Mouse (Mus musculus): ENCODE measurements around the gene Tcf21. TPM values are rescaled to one million over a fixed set of nuclear protein-coding genes. Genes with fewer than 3 reads are reported as not detected.

Gene Tcf21
- polyA plus RNA-seq, 1 experiment = not detected

DNA sequence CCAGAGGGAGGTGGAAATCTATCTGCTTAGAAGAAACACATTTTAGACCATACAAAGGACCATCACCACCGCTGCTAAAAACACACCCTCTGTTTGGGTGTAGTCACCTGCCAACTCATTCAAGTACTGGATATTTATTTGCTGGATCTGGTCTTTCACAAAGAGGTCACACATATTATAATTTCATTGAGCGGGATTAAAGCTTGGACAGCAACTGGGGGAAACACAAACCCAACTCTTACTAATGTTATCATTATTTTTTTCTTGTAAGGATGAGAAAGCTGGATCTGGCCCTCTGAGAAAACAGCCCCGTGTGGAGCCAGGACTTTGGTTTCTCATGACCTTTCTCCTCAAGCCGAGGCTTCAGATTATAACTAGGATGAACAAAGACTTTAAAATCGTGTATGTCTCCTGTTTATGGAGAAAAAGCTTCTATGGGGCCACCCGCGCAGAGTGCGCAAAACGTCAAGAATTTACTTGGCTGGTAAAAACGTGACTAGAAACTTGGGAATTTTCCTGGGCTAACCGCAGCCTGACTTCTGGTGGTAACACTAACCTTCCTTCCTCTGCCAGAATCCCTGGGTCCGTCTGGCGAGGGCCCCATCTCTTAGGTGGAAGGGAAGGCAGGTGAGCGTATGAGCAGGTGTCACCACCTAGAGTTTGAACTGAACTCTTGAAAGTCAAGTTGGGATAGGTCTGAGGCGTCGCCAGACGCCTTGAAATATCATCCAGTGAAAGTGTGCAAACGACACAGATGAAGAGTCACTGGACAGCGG, 4.3 kb downstream of the Tcf21 start:
- TF ChIP-seq MYOG (IDR thresholded peaks at IDR 0.05; ENCODE audit: control insufficient read depth, extremely low read depth, insufficient read length) = no peak
- no peaks in the 10 kb centered on the region for H3K36me3 ChIP-seq (ENCODE audit: control insufficient read depth, insufficient read depth)
- no peaks in the 10 kb centered on the region for H3K79me2 ChIP-seq (ENCODE audit: control insufficient read depth, insufficient read depth)
- H3K4me3 ChIP-seq (ENCODE audit: insufficient read depth, poor library complexity, severe bottlenecking) = no peak overlapping the region
- H3K79me3 ChIP-seq (ENCODE audit: low read depth) = no peaks in the 10 kb centered on the region
- no peak overlapping the region for H3ac ChIP-seq (ENCODE audit: control insufficient read depth, insufficient read length, low read depth)
- H3K27me3 ChIP-seq (ENCODE audit: control insufficient read depth, insufficient read depth, insufficient read length) = peaks cover 50% of the 10 kb centered on the region

DNA sequence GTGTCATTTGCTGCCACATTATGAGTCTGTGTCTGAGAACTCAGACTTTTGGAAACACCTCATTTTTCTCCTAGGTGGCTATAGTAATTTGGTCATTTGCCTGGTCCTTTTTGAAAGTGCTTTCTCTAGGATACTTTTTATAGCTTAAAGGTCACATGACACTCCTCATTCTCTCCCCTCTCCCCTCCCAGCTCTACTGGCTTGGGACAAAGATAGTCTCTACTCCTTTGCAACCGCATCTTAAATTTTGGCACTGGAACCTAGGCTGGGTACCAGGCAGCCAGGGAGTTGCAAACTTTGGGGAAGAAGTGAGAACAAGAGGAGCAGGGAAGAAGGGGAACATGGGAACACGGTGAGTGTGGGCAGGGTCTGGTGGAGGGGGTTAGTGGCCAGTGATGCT, 5.2 kb downstream of the Tcf21 start:
- Histone ChIP-seq H3K36me3 (ENCODE audit: control insufficient read depth, insufficient read depth) (no peaks in the 10 kb centered on the region), H3K79me2 (ENCODE audit: control insufficient read depth, insufficient read depth) (no peaks in the 10 kb centered on the region), H3ac (ENCODE audit: control insufficient read depth, insufficient read length, low read depth) (no peak overlapping the region), H3K79me3 (ENCODE audit: low read depth) (no peaks in the 10 kb centered on the region), H3K27me3 (ENCODE audit: control insufficient read depth, insufficient read depth, insufficient read length) (peaks cover 45% of the 10 kb centered on the region), H3K4me3 (ENCODE audit: insufficient read depth, poor library complexity, severe bottlenecking) (no peak overlapping the region)
- no peak for TF ChIP-seq USF1 (IDR thresholded peaks at IDR 0.05; ENCODE audit: low read depth)
- TF ChIP-seq MAX (IDR thresholded peaks at IDR 0.05) = no peak
- no peak for TF ChIP-seq MYOD1 (IDR thresholded peaks at IDR 0.05; ENCODE audit: control insufficient read depth, insufficient read length, low read depth)
- TF ChIP-seq FOSL1 (IDR thresholded peaks at IDR 0.05; ENCODE audit: insufficient read depth, low read length, poor library complexity, severe bottlenecking) = no peak
- no peak for TF ChIP-seq MYOG (IDR thresholded peaks at IDR 0.05; ENCODE audit: control insufficient read depth, extremely low read depth, insufficient read length)
- no peak for TF ChIP-seq CTCF (IDR thresholded peaks at IDR 0.05; ENCODE audit: control insufficient read depth, insufficient read depth, insufficient read length)
- TF ChIP-seq CEBPB (IDR thresholded peaks at IDR 0.05; ENCODE audit: low read depth) = no peak

DNA sequence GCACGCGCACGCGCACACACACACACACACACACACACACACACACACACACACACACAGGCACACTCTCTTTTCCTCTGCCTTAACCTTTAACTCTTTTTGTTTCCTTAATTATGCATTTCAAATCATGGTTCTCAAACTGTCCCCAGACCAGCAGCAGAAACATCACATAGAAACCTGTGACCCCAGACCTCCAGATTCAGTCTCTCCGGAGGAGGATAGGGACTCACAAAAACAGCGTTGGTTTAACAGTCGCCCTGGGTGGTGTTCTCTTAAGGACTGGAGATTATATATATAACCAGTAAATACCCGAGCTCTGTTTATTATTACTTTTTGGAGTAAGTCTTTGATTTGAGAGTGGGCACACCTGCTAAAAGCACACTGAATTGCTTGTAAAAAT, 5.7 kb downstream of the Tcf21 start:
- Histone ChIP-seq H3K4me3 (ENCODE audit: insufficient read depth, poor library complexity, severe bottlenecking) (no peak overlapping the region), H3K27me3 (ENCODE audit: control insufficient read depth, insufficient read depth, insufficient read length) (peaks cover 41% of the 10 kb centered on the region), H3K79me3 (ENCODE audit: low read depth) (no peaks in the 10 kb centered on the region), H3K79me2 (ENCODE audit: control insufficient read depth, insufficient read depth) (no peaks in the 10 kb centered on the region), H3ac (ENCODE audit: control insufficient read depth, insufficient read length, low read depth) (no peak overlapping the region), H3K36me3 (ENCODE audit: control insufficient read depth, insufficient read depth) (no peaks in the 10 kb centered on the region)
- TF ChIP-seq USF1 (IDR thresholded peaks at IDR 0.05; ENCODE audit: low read depth) = no peak
- TF ChIP-seq CEBPB (IDR thresholded peaks at IDR 0.05; ENCODE audit: low read depth) = no peak
- TF ChIP-seq MYOG (IDR thresholded peaks at IDR 0.05; ENCODE audit: control insufficient read depth, extremely low read depth, insufficient read length) = no peak
- TF ChIP-seq MAX (IDR thresholded peaks at IDR 0.05) = no peak
- TF ChIP-seq MYOD1 (IDR thresholded peaks at IDR 0.05; ENCODE audit: control insufficient read depth, insufficient read length, low read depth) = no peak
- TF ChIP-seq CTCF (IDR thresholded peaks at IDR 0.05; ENCODE audit: control insufficient read depth, insufficient read depth, insufficient read length) = no peak
- TF ChIP-seq FOSL1 (IDR thresholded peaks at IDR 0.05; ENCODE audit: insufficient read depth, low read length, poor library complexity, severe bottlenecking) = no peak

DNA sequence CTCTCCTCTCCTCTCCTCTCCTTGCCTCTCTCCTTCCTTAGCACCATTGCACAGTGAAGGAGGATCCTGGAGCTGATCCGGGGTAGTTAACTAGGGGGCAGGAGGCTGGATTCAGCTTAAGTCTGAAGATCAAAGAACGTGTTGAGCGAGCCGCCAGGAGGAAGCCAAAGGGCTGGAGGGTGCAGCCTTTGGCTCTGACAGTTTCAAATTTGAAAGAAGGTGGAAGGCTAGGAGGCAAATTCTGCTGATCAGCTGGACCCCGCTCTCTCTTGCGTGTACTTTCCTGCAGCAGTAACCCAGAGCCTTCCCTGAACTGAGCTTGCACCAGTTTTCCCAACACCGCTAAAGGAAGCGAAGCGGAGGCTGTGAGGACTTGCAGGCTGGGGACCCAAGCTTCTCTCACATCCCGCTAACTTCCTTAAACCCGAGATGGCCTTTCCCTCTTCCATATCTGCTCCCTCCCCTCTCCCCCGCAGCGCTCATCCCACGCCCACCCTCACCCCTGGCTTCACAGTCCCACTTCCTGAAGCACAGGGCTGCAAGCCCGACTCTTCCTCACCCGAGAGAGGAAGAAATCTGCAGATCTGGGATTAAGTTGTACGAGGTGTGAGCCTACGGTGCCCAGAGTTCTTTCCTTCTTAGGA, 6.5 kb downstream of the Tcf21 start:
- H3K4me3 ChIP-seq (ENCODE audit: insufficient read depth, poor library complexity, severe bottlenecking) = no peak overlapping the region
- no peak overlapping the region for H3ac ChIP-seq (ENCODE audit: control insufficient read depth, insufficient read length, low read depth)
- H3K27me3 ChIP-seq (ENCODE audit: control insufficient read depth, insufficient read depth, insufficient read length) = peaks cover 39% of the 10 kb centered on the region
- H3K79me3 ChIP-seq (ENCODE audit: low read depth) = no peaks in the 10 kb centered on the region
- TF ChIP-seq MYOG (IDR thresholded peaks at IDR 0.05; ENCODE audit: control insufficient read depth, extremely low read depth, insufficient read length) (no peak), FOSL1 (IDR thresholded peaks at IDR 0.05; ENCODE audit: insufficient read depth, low read length, poor library complexity, severe bottlenecking) (no peak), MAX (IDR thresholded peaks at IDR 0.05) (no peak), MYOD1 (IDR thresholded peaks at IDR 0.05; ENCODE audit: control insufficient read depth, insufficient read length, low read depth) (no peak), USF1 (IDR thresholded peaks at IDR 0.05; ENCODE audit: low read depth) (no peak), CTCF (IDR thresholded peaks at IDR 0.05; ENCODE audit: control insufficient read depth, insufficient read depth, insufficient read length) (no peak), CEBPB (IDR thresholded peaks at IDR 0.05; ENCODE audit: low read depth) (no peak)
- no peaks in the 10 kb centered on the region for H3K79me2 ChIP-seq (ENCODE audit: control insufficient read depth, insufficient read depth)
- H3K36me3 ChIP-seq (ENCODE audit: control insufficient read depth, insufficient read depth) = no peaks in the 10 kb centered on the region

DNA sequence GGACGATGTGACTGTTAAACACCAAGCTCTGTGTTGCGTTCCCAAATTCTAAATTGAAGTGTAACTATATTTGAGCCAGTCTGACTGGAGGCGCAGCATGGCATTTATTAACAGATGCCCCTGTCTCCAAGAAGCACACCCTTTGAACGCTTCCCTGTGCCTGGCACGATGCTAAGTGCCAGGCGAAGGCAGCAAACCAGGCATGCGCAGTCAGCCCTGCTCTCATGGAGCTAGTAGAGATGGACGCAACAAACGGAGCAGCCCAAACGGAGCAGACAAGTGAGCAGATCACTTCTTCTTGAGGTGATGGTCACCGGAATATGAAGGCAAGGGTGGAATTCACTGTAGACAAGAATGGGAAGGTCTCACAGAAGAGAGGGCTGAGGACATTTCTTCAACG, 8.1 kb downstream of the Tcf21 start:
- no peak overlapping the region for H3ac ChIP-seq (ENCODE audit: control insufficient read depth, insufficient read length, low read depth)
- TF ChIP-seq MYOD1 (IDR thresholded peaks at IDR 0.05; ENCODE audit: control insufficient read depth, insufficient read length, low read depth) = no peak
- TF ChIP-seq CTCF (IDR thresholded peaks at IDR 0.05; ENCODE audit: control insufficient read depth, insufficient read depth, insufficient read length) = no peak
- TF ChIP-seq USF1 (IDR thresholded peaks at IDR 0.05; ENCODE audit: low read depth) = no peak
- TF ChIP-seq MYOG (IDR thresholded peaks at IDR 0.05; ENCODE audit: control insufficient read depth, extremely low read depth, insufficient read length) = no peak
- TF ChIP-seq MAX (IDR thresholded peaks at IDR 0.05) = no peak
- no peak for TF ChIP-seq CEBPB (IDR thresholded peaks at IDR 0.05; ENCODE audit: low read depth)
- no peak for TF ChIP-seq FOSL1 (IDR thresholded peaks at IDR 0.05; ENCODE audit: insufficient read depth, low read length, poor library complexity, severe bottlenecking)
- H3K79me3 ChIP-seq (ENCODE audit: low read depth) = no peaks in the 10 kb centered on the region
- peaks cover 31% of the 10 kb centered on the region for H3K27me3 ChIP-seq (ENCODE audit: control insufficient read depth, insufficient read depth, insufficient read length)
- no peak overlapping the region for H3K4me3 ChIP-seq (ENCODE audit: insufficient read depth, poor library complexity, severe bottlenecking)
- H3K79me2 ChIP-seq (ENCODE audit: control insufficient read depth, insufficient read depth) = no peaks in the 10 kb centered on the region
- H3K36me3 ChIP-seq (ENCODE audit: control insufficient read depth, insufficient read depth) = no peaks in the 10 kb centered on the region
